Mouse (Mus musculus) CD8-positive naive resting alpha-beta T cell, adult 57 days (primary cell): ENCODE data around the gene Lmod3. TPM values are rescaled to one million over a fixed set of nuclear protein-coding genes. Genes with fewer than 3 reads are reported as not detected.

ENCODE experiments used
- total RNA-seq: library from RNA; stranded (reverse); gene quantifications from one replicate; pipeline ENCODE4 v1.2.4, GENCODE M21; 2023

Lmod3 gene
- total RNA-seq = not detected

GRCm38 (mm10) chr6:97252711-97253221 lies at the start of gene Lmod3:
Gene Lmod3 (minus strand): TSS chr6:97252759.

GRCm38 (mm10) chr6:97210191-97210961 lies 42.2 kb downstream of the Lmod3 start, which contains the start of gene Arl6ip5:
Gene Arl6ip5 (plus strand): TSS chr6:97210689.

GRCm38 (mm10) chr6:97205439-97205885 lies 47.1 kb downstream of the Lmod3 start, which contains the start of gene Uba3:
Gene Uba3 (minus strand): TSS chr6:97205647.

Other genes starting within 250 kb of the Lmod3 start
- gene Fam19a4, start 192.3 kb downstream of the Lmod3 start, total RNA-seq = not detected
- gene Eogt, start 103.6 kb downstream of the Lmod3 start, total RNA-seq = 9.7 TPM
- 51.3 TPM for gene Tmf1, start 73.6 kb downstream of the Lmod3 start, total RNA-seq
- 44.1 TPM for gene Uba3, start 47.1 kb downstream of the Lmod3 start, total RNA-seq
- 182 TPM for gene Arl6ip5, start 42.1 kb downstream of the Lmod3 start, total RNA-seq